Mouse (Mus musculus): ENCODE results near the gene Cpn1. TPM values are rescaled to one million over a fixed set of nuclear protein-coding genes. Genes with fewer than 3 reads are reported as not detected.

Cpn1 gene
- total and polyA plus RNA-seq, 3 experiments, result 0.14 to 0.66 TPM; not detected in 1

DNA sequence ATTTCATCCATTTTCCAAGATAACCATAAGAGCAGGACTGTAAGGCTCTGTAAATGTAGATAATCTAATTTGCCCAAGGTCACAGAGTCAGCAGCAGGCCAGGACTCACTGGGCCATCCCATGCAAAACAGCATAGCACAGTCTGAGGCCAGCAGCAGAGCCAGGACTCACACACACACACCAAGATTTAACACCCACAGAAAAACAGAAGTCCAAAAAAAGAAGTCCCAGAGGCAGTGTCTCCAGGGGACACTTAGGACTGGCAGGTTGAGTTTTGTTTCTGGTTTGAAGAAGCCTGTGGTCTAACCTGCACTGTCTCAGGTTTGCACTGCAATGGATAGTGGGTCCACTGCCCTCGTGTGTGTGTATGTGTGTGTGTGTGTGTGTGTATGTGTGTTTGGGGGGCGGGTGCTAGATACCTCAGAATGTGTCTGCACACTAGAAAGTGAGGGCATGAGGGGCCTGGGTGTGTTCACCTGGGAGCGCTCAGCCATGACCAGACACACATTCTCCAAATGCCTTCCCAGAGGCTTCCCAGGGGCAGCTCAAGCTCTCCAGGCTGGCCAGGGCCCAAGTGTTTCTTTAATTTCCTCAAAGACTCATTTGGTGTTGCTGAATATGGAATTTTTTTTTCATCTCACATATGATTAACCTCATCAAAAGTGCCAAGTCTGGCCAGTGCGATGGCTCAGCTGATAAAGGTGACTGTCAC lies 73.4 kb downstream of the Cpn1 start:
- no peak for DNase-seq

DNA sequence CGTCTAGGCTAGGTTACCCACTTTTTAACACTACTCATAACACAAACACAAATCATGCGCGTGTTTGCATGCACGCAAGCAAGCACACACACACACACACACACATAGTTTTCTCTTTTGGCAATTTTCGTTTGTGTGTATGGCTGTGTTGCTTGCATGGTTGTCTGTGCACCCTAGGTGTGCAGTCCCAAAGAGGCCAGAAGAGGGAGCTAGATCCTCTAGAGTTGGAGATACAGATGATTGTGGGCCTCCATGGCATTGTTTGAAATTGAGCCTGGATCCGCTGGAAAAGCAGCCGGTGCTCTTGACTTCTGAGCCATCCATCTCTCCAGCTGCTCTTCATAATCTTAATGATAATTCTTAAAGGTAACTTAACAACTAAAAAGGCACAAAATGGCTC lies 79.9 kb downstream of the Cpn1 start:
- no peak for DNase-seq

Other genes starting within 250 kb of the Cpn1 start
- 10 to 100 TPM in 1 of 2 experiments, 1 to 10 TPM in 1; 8.3 to 12.3 TPM for gene Cutc, start 233.6 kb downstream of the Cpn1 start, total RNA-seq (2021)
- gene Cutc, start 233.6 kb downstream of the Cpn1 start, polyA plus RNA-seq (2012; rRNA removed), result 1.6 and 2.6 TPM in 2 replicates
- 10 to 100 TPM; 36.4 to 59.4 TPM for gene Cox15, start 233.6 kb downstream of the Cpn1 start, total RNA-seq (2021)
- gene Cox15, start 233.6 kb downstream of the Cpn1 start, polyA plus RNA-seq (2012; rRNA removed), result 21.3 and 25.3 TPM in 2 replicates
- 1 to 10 TPM in 1 of 2 experiments, under 1 TPM in 1; 0.17 to 1.0 TPM for gene Abcc2, start 204.4 kb downstream of the Cpn1 start, total RNA-seq (2021)
- 0.04 and 0.28 TPM in 2 replicates for gene Abcc2, start 204.4 kb downstream of the Cpn1 start, polyA plus RNA-seq (2012; rRNA removed)
- 10 to 100 TPM; 13.3 to 13.9 TPM for gene Dnmbp, start 46.4 kb downstream of the Cpn1 start, total RNA-seq (2021)
- gene Dnmbp, start 46.4 kb downstream of the Cpn1 start, polyA plus RNA-seq (2012; rRNA removed), result 10.8 and 11.3 TPM in 2 replicates
- 1 to 10 TPM in 1 of 2 experiments, under 1 TPM in 1; 0.62 to 1.7 TPM for gene Cyp2c23, start 42.7 kb upstream of the Cpn1 start, total RNA-seq (2021)
- 0.19 and 0.35 TPM in 2 replicates for gene Cyp2c23, start 42.7 kb upstream of the Cpn1 start, polyA plus RNA-seq (2012; rRNA removed)
- 10 to 100 TPM; 17.7 to 25.2 TPM for gene Erlin1, start 83.2 kb upstream of the Cpn1 start, total RNA-seq (2021)
- 2.0 and 2.2 TPM in 2 replicates for gene Erlin1, start 83.2 kb upstream of the Cpn1 start, polyA plus RNA-seq (2012; rRNA removed)
- 10 to 100 TPM; 48.7 to 78.2 TPM for gene Chuk, start 120.9 kb upstream of the Cpn1 start, total RNA-seq (2021)
- 8.9 and 10.5 TPM in 2 replicates for gene Chuk, start 120.9 kb upstream of the Cpn1 start, polyA plus RNA-seq (2012; rRNA removed)
- gene Cwf19l1, start 149.3 kb upstream of the Cpn1 start, total RNA-seq (2021), result 10 to 100 TPM; 16.5 to 25.4 TPM
- 3.3 and 6.2 TPM in 2 replicates for gene Cwf19l1, start 149.3 kb upstream of the Cpn1 start, polyA plus RNA-seq (2012; rRNA removed)
- 10 to 100 TPM; 21.1 to 23.9 TPM for gene Bloc1s2, start 159.9 kb upstream of the Cpn1 start, total RNA-seq (2021)
- 6.5 and 12.9 TPM in 2 replicates for gene Bloc1s2, start 159.9 kb upstream of the Cpn1 start, polyA plus RNA-seq (2012; rRNA removed)
- gene Pkd2l1, start 205.9 kb upstream of the Cpn1 start, total RNA-seq (2021), result not detected
- 0.02 TPM in 1 of 2 replicates, not detected in the other for gene Pkd2l1, start 205.9 kb upstream of the Cpn1 start, polyA plus RNA-seq (2012; rRNA removed)
- under 1 TPM in 1 of 2 experiments, not detected in 1; 0.09 TPM for gene Scd3, start 216.7 kb upstream of the Cpn1 start, total RNA-seq (2021)
- gene Scd3, start 216.7 kb upstream of the Cpn1 start, polyA plus RNA-seq (2012; rRNA removed), result 0.10 TPM in 1 of 2 replicates, not detected in the other